Mouse (Mus musculus): ENCODE data around the gene Cyp2ab1.

Gene Cyp2ab1

DNA sequence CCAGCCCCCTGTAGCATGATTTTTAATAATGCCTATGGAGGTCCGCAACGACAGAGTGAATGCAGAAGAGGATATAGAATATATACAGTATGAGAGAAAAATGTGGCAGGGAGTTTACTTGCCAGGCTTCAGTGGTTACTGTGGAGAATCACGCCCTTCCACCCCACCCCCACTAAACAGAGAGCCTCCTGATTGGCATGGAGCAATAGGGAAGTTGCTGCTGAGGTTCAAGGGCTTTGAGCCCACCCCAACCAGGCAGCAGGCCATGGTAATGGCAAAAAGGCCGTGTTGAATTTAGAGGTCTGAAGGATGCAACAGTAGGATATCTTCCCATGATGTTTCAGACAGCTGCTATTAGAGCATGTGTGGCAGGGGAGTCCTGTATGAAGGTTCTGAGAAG lies 53.9 kb downstream of the Cyp2ab1 start:
- no peak for DNase-seq (ENCODE audit: low spot score in 2 of 2)

DNA sequence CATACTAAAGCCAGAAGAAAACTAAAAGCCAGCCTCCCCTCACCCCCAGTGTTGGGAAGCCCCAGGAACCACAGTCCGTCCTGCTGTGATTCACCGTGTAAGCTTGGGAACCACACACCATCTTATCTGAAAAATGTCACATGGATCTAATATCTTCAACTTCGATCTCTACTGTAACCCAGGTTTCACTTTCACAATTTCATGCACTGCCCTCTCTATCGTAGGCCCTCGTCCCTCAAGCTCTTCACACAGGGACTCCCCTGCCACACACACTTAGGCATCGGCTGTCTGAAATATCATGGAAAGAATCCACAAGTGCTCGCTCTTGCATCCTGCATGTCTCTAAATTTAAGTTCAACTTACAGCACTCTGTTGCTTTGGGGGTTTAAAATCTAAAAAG lies 60.1 kb downstream of the Cyp2ab1 start:
- DNase-seq (ENCODE audit: low spot score in 2 of 2), result no peak

Measured in right cerebral cortex, postnatal 10 days (tissue).